Mouse (Mus musculus): ENCODE data around the gene Zranb1.

The Zranb1 gene

DNA sequence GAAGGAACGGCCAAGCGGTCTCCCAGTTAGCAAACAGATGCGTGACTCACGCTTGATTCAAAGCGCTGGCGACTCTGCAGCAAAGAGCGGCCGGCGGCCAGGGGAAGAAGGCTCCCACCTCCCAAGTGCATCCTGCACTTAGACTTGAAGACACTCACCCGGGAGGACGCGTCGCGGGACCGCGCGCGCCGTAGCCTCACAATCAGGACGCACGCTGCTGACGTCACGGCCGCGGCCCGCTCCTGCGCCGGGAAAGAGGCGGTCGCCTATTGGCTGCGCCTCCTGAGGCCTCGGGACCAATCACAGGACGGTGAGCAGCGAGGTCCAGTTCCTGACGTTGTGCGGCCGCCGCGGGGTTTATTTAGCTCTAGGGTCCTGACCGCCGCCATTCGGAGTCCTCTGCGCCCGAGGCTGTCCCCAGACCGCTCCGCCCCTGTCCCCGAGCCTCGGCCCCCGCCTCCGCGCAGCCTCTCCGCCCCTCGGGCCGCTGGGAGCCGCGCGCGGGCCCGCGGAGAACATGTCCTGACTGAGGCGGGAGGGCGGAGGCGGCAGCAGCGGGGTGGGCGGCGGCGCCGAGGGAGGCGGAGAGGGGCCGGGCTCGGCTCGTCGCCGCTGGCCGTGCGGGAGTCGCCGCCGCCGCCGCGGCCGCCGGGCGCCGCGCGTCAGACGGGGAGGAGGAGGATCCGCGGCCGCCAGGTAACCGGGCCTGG is at the start of gene Zranb1:
TSS of gene Zranb1 (plus strand) at position 293 of the 710 bp plus-strand sequence.
- DNase-seq (ENCODE audit: low read depth, low spot score) = peak; percentile 99

DNA sequence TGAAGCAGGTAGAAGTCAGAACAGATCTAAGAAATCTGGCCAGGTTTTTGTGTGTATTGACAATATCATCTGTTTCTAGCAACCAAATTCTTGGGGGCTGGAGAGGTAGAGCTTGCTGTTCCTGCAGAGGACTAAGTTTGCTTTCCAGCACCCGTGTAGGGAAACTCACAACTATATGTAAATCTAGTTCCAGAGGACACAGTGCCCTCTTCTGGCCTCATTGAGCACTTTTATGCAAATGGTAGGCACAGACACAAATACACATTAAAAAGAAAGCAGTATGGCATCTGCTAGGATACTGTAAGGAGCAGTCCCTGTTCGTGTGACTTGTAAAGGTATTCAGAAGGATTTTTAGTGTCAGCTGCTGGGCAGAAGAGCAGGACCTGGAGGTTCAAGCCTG is 48.6 kb upstream of the Zranb1 start:
- DNase-seq (ENCODE audit: low read depth, low spot score) = peak; percentile 66

DNA sequence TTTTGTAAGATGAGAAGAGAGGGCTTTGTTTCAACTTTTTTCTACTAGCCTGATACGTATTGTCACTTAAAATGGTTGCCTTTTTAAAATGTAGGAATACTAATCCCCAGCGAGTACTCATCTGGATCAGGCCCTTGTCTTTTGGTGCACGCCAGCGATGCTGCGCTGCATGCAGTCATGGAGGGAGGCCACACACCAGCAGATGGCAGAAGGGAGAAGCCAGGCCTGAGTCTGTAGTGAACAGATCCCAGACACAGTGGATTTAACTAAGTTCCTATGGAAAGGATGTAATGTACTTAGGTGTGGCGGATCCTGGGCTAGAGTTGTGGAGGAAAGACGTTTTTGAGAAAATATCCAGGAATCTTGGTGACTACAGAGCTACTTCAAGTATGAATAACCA is 46.9 kb upstream of the Zranb1 start:
- no peak for DNase-seq (ENCODE audit: low read depth, low spot score)

DNA sequence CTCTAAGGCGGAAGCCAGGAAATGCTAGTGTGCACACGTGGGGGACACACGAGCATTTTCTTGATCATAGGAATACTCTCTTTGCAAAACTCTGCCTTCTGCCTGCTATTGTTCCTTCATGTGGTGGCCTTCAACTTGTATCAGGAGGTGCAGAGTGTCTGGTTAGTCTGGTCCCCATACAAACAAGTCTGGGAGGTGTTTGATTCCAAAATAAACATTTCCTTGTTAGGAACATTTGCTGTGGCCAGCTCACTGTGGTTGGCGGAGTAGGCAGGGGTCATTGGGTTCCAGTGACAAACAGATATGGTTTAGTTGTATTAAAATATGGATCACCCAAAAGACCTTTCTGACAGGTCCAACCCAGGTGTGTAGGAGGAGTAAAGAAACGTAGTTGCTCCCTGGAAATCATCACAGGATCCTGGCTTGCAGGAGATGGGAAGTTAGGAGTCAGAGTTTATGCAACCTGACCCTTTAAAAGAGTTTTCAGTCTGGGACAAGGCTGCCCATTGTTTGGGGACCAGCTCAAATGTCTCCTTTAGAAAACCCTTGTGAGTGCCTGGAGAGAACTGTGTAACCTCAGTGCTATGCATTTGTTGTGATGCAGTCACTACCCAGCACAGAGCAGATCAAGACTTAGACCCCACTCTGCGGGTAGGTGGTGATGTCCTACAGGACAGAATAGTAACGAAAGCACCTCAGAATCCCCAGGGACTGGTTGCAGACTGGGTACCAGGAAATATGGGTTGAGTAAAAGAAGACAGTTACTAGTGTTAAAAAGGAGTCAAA is 43.7 kb upstream of the Zranb1 start:
- no peak for DNase-seq (ENCODE audit: low read depth, low spot score)

DNA sequence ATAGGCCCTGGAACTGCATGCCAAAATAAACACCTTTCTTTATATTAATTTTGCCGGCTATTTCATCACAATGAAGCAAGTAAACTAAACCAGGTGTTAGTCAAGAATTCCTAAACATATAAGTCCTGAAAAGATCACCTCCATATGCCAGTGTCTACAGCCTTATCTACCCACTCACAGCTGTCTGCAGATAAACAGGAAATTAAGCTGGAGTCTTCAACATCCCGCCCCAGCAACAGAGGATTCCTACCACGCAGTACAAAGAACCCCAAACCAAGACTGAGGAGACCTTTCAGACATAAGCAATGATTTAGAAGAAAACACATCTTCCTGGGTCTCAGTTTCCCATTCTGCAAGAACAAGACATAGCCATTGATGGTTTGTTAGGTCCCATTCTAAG is 42.9 kb upstream of the Zranb1 start:
- no peak for DNase-seq (ENCODE audit: low read depth, low spot score)

DNA sequence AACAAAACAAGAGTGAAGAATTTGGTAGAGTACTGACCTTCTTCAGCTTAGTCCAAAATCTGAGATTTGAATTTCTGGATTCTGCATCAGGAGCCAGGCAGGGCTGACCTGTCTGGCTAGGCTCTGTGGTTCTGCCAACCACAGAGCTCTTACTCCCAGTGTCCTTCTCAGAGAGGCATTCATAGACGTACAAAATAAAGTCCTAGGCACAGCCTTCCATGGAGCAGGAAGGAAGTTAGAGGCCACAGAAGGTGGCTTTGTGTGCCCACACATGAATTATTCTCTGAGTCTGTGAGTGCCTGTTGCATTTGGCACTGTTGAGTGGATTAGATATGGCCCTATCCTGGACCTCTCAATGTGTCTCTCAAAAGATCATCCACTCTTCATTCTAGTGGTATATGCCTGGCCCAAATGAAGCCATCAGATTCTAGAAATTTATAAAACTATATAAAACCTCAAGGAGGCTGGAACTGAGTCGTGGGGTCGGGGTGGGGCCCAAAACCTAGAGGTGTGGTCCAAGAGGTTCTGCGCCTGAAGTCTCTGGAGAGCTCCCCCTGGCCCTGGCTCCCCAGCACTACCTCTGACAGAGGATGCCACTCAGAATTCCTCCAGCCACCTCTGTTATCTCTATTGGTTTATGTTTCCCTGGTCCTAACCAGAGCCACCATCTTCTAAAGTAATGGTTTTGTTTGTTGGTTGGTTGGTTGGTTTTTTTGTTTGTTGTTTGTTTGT is 42.3 kb upstream of the Zranb1 start:
- peak; percentile 11 for DNase-seq (ENCODE audit: low read depth, low spot score)

DNA sequence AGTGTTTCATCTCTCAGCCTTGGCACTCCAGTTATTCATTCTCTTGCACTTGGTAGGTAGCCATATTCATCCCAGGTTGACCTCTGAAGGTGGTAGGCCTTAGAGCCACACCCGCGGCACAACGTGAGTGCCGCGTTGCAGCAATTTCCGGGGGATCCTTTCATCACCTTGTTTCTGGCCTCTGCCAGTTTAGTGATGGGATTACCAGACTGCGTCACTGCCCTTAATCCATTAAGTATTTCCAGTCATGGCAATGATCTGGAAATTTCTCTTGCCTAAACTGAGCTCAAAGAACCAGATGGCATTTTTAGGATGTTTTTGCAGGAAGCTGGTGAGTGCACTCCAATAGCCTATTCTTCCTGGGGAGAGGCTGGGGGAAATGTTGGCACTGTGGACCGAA is 41.3 kb upstream of the Zranb1 start:
- no peak for DNase-seq (ENCODE audit: low read depth, low spot score)

DNA sequence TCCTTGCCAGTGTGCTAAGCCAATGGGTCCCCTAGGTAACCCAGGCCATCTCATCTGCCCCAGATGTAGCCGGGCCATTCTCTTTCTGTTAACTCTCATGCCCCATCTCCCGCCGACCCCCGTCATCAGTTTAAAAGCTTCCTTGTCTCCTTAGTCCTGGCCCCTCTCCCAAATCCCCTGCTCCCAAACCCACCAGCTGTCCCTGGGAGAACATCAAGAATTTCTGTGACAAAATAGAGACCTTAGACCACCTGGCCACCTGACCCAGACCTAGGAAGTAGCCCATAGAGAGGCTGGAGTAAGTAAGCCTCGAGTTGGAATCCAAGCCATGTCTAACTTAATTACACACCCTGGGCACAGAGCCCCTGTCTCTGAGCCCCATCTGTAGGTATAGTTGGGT is 40.7 kb upstream of the Zranb1 start:
- DNase-seq (ENCODE audit: low read depth, low spot score) = no peak

DNA sequence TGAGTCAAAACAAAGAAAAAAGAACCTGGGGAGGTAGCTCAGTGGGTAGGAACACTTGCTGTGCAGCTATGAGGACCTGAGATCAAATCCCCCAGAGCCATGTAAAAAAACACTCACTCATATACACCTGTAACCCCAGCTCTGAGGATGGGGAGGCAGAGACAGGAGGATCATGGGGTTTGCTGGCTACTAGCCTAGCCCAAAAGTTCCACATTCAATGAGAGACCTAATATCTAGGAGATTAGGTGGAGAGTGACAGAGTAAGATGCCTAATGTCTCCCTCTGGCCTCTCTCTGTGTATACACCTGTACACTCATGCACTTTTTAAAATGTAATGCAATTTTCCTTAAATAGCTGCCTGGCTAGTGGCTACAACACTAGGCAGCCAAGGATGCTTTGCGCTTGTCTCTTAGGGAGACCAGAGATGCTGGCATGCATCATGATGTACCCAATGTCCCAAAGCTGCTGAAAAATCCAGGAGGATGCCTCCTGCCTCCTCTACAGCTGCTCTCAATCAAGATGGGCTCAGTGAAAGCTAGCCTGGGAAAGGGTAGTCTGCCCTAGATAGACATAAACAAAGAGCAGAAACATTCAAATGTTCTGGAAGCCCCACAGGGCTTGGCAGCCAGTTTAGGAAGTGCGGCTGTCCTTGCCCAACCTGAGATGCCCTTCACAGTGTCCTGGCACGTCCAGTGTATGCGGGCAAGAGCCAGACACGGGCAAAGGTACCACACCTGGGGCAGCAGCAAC is 39.2 kb upstream of the Zranb1 start:
- no peak for DNase-seq (ENCODE audit: low read depth, low spot score)

DNA sequence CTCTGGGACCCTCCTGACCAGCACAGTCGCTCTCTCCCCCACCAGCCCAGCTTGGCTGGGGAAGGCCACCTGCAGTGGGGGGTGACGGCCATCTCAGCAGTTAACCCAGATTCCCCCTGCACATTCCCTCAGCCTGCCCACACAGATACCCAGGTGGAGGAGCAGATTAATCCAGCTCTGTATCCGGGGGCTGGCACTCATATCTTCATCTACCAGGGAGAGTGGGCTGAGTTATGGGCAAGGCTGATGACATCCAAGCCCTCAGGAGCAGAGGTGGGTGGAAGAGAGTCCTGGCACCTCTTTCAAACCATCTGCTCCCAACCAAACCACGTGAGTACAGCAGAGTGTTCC is 38.7 kb upstream of the Zranb1 start:
- no peak for DNase-seq (ENCODE audit: low read depth, low spot score)

DNA sequence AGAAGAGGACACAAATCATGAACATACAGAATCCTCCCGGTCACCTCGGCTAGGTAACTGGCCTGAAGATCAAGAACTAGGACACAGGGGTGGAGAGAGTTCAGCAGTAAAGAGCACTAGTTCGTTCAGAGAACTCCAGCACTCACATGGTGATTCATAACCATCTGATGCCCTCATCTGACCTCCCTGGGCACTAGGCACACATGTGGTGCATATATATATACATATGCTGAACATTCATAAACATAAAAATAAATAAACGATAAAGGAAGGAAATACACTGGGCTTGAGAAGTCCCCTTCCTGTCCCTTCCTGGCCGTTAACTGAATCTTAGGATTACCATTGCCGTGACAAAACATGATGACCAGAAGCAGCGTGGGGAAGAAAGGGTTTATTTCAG is 38.1 kb upstream of the Zranb1 start:
- no peak for DNase-seq (ENCODE audit: low read depth, low spot score)

DNA sequence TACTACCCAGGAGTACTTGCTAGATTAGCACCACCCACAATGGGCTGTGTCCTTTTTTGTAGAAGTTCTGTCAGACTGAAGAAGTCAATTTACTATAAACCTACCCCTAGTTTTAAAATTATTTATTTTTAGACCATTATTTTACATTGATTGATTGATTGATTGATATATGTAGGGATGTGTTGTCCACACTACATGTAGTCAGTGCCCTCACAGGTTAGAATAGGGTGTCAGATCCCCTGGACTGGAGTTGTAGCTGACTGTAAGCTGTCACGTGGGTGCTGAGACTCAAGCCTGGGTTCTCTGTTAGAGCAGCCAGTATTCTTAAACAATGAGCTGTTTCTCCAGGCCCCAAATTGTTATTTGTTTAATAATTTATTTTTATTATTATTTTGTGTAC is 37.6 kb upstream of the Zranb1 start:
- no peak for DNase-seq (ENCODE audit: low read depth, low spot score)

DNA sequence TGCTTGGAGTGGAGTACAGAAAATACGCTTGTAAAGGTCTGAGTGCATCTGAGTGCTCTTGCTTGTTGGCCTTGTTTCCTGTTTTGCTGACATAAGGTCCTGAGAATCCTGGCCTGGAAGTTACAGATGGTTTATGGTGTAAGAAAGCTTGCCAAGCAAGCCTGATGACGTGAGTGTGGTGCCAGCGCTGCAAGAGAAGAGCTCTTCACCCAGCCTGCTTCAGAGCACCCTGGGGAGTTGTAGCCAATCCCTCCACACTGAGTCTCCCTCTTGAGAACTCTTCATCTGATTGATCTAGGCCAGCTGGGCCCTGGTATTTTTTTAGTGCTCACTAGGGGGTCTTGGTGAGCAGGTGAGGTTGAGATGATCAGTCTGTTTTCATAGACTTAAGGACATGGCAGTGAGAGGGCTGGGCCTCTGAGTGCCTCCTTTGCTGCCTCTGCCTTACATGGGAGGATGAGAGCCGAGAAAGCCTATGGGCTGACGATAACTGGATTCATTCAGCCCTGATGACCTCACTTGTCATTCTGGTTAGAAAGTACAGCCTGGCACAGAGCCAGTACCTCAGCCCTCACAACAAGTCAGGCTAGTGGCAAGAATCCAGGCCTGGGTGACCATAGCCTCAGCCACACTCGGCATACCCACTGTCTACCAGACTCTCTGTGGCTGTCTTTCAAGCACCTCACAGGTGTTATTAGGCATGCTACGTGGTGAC is 35.9 kb upstream of the Zranb1 start:
- no peak for DNase-seq (ENCODE audit: low read depth, low spot score)

DNA sequence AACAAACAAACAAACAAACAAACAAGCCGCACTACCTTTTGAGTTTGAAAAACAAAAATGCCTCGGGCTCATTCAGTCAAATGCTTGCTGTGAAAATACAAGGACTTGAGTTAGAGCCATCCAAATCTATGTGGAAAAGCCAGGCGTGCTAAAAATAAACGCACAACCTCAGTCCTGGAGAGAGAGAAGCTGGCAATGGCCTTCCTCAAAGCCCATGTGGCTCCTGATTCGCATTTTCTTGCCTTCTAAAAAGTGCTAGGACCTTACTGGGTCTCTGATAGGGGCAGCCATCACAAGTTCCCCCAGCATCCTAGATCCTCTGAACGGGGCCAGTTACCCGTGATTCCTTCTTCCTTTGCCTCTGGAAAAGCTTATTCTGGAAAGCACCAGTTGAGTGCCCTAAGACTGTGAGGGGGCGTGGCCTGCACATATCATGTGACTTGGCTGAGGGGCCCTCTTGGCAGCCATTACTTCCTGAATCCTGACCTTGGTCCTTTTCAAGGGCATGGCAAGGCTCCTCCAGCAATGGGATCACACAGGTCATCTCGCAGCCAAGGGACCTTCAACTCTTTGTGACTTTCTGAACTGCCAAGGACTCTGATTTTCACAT is 34.6 kb upstream of the Zranb1 start:
- no peak for DNase-seq (ENCODE audit: low read depth, low spot score)

DNA sequence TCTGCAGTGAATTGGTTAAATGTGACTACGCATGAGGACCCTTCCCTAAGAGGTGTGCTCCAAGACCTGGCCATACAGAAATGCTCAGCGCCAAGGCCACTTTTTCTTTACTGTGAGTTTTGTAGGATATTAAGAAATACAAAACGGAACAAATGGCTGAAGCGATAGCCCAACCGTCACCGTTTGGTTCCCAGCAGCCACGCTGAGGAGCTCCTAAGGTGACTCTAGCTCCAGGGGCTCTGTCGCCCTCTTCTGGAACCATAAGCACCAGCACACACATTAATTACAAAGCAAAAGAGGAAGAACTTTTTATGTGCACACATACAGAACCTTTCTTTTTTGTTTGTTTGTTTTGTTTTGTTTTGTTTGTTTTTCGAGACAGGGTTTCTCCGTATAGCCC is 33.7 kb upstream of the Zranb1 start:
- peak; percentile 32 for DNase-seq (ENCODE audit: low read depth, low spot score)

DNA sequence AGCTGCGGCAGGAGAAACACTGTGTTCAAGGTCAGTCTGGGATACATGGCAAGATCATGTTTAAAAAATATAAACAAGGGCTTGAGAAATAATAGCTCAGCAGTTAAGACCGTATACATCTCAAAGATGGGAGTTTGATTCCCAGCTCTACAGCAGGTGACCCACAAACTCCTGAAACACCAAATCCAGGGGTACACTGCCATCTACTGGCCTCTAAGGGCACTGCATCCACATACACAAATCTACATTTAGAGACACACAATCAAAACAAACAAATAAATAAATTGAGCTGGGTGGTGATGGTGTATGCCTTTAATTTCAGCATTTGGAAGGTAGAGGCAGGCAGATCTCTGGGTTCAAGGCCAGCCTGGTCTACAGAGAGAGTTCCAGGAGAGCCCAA is 32.7 kb upstream of the Zranb1 start:
- DNase-seq (ENCODE audit: low read depth, low spot score) = peak; percentile 76

DNA sequence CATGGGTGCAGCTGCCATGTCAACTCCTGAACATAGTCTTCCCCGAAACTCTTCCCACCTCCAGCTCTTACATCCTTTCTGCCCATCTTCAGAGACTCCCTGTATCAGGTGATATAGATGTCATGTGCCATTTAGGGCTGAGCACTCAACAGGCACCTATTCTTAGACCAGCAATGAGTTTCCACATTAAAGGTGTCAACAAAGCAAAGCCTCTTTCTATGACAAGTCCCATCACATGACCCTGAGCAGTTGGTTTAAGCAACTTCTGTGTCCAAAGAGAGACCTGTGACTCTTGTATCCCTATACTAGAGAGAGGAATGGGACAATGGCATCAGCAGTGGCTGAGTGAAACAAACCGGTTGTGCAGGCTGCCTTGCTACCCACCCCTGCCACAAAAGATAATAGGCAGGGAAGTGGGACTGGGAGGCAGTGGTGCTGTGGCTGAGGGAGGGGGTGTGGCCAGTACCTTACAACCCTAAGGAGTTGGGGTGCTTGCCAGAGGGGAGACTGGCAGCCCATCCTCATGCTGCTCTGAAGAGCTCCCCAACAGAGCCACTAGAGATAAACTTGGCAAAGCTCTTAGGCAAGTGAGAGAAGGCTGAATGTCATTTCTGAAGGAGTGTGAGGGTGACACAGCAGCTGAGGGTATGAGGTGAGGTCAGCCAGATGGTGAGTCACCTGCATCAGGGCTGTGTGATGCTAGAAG is 30.0 kb upstream of the Zranb1 start:
- no peak for DNase-seq (ENCODE audit: low read depth, low spot score)

DNA sequence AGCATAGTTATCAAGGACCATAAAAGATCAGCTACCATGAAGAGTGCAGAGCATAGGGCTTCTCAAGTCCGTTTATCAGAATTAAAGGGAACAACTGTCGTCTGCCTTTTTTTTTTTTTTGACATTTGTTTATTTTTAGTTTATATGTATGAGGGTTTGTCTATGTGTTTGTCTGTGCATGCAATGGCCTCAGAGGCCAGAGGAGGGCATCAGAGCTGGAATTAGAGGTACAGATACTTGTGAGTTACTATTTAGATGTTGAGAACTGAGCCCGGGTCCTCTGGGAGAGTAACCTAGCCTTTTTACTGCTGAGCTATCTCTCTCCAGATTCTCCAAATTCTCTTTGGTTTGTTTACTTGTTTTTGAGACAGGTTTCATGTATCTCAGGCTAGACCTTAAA is 27.1 kb upstream of the Zranb1 start:
- no peak for DNase-seq (ENCODE audit: low read depth, low spot score)

DNA sequence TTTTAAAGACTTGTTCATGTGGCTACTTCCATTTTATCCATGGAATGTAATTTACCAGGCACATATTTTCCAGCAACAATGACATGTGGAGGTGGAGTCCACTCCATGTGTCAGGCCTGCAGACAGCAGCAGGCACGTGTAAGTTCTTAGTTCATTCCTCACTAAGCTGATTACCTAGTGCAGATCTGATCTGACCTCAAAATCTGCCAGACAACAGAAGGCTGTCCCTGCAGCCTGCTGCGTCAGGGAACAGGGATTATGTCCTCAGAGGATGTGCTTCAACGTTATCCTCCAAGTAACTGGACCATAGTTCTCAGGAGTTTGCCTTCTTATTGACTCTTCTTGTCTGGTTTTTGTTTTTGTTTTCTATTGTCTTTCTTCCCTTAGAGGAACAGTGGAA is 9.0 kb upstream of the Zranb1 start:
- no peak for DNase-seq (ENCODE audit: low read depth, low spot score)

DNA sequence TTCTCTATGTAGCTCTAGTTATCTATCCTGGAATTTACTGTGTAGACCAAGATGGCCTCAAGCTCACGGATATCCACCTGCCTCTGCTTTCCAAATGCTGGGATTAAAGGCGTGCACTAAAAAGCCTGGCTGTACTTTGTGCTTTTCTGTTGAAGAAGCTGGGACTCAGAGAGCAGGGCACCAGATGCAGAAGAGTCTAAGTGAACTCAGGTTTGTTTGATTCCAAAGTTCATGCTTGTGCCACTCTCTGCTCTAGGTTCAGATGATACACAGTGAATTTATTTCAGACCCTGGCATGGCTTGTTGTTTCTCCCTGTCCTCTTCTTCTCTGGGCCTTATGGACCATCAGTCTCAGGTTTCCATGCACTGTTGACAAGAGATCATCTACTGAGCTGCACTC is 5.7 kb upstream of the Zranb1 start:
- no peak for DNase-seq (ENCODE audit: low read depth, low spot score)

Data from CD4-positive, CD25-positive, alpha-beta regulatory T cell, adult 2 months (primary cell).